Mouse (Mus musculus) limb, embryonic 15.5 days (tissue): ENCODE data around the gene Otud4. TPM values are rescaled to one million over a fixed set of nuclear protein-coding genes. Genes with fewer than 3 reads are reported as not detected.

Experiments used
- ATAC-seq: fragments of 200-750 bp; cut with Nextera tagmentation; 2 replicates; pipeline ENCODE4 v1.8.0; 2017; ENCODE audit warnings: low read depth, moderate TSS enrichment; ENCODE audit not compliant: insufficient number of reproducible peaks, low FRiP score, low TSS enrichment
- H3K27ac ChIP-seq: fragments of 300-500 bp; sonication (generic); 2 replicates; pipeline ENCODE4 v1.5.1; 2015; ENCODE audit warnings: moderate library complexity, mild to moderate bottlenecking, inconsistent platforms
- H3K27me3 ChIP-seq: fragments of 300-500 bp; sonication (generic); 2 replicates; pipeline ENCODE4 v1.6.1; 2015; ENCODE audit warnings: inconsistent platforms
- H3K36me3 ChIP-seq: fragments of 300-500 bp; sonication (generic); 2 replicates; pipeline ENCODE4 v1.6.1; 2015; ENCODE audit warnings: inconsistent platforms
- H3K4me1 ChIP-seq: fragments of 300-500 bp; sonication (generic); 2 replicates; pipeline ENCODE4 v1.6.1; 2015; ENCODE audit warnings: inconsistent platforms
- H3K4me2 ChIP-seq: fragments of 300-500 bp; sonication (generic); 2 replicates; pipeline ENCODE4 v1.6.1; 2015; ENCODE audit warnings: mild to moderate bottlenecking, inconsistent platforms
- H3K4me3 ChIP-seq: fragments of 300-500 bp; sonication (generic); 2 replicates; pipeline ENCODE4 v1.5.1; 2015; ENCODE audit warnings: mild to moderate bottlenecking, inconsistent platforms
- H3K9ac ChIP-seq: fragments of 300-500 bp; sonication (generic); 2 replicates; pipeline ENCODE4 v1.6.1; 2015; ENCODE audit warnings: inconsistent platforms
- H3K9me3 ChIP-seq: fragments of 300-500 bp; sonication (generic); 2 replicates; pipeline ENCODE4 v1.6.1; 2016; ENCODE audit warnings: inconsistent platforms
- WGBS: fragments of 180-500 bp; shearing (Covaris S2); methylation state at CpG from one replicate; pipeline ENCODE4 v1.1.7; 2015; 5-methylcytosine and 5-hydroxymethylcytosine counted together
- polyA plus RNA-seq: library from polyadenylated mRNA; unstranded; fragments of >200 nt; fragmentation: Nextera tagmentation; extraction: Ambion mirVana; gene quantifications from 2 replicates; pipeline ENCODE4 v1.2.1, GENCODE M21; 2015

The Otud4 gene
- polyA plus RNA-seq, 1 experiment from 2014 or later, result 11.8 TPM

DNA sequence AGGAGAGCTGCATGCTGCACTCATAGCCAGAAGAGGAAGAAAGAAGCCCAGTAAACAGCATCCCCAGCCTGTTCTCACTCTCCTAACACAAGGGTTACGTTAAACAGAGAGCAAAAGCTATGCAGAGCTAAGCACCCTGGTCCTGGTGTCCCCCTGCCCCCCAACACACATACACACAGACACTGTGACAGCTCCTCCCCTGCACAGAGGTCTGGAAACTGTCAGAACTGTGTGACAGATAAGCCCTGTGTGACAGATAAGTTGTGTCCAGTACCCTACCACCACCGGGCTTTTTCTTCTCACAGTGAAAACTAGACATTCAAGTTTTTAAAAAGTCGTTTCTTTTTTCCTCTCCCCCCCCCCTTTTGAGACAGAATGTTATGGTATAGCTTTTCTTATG, 19.4 kb upstream of the Otud4 start:
- no peak overlapping the region for H3K4me3 ChIP-seq
- no peak overlapping the region for H3K27ac ChIP-seq
- WGBS, result 31% methylated on average over 3 of the region's 3 CpGs
- ATAC-seq, result no peak
- H3K27me3 ChIP-seq, result no peaks in the 10 kb centered on the region
- H3K4me2 ChIP-seq, result no peak overlapping the region
- H3K36me3 ChIP-seq, result no peaks in the 10 kb centered on the region
- H3K4me1 ChIP-seq, result peaks cover 3% of the 10 kb centered on the region; the same call in 1 of the 2 replicates
- H3K9me3 ChIP-seq, result no peaks in the 10 kb centered on the region
- H3K9ac ChIP-seq, result no peak overlapping the region

DNA sequence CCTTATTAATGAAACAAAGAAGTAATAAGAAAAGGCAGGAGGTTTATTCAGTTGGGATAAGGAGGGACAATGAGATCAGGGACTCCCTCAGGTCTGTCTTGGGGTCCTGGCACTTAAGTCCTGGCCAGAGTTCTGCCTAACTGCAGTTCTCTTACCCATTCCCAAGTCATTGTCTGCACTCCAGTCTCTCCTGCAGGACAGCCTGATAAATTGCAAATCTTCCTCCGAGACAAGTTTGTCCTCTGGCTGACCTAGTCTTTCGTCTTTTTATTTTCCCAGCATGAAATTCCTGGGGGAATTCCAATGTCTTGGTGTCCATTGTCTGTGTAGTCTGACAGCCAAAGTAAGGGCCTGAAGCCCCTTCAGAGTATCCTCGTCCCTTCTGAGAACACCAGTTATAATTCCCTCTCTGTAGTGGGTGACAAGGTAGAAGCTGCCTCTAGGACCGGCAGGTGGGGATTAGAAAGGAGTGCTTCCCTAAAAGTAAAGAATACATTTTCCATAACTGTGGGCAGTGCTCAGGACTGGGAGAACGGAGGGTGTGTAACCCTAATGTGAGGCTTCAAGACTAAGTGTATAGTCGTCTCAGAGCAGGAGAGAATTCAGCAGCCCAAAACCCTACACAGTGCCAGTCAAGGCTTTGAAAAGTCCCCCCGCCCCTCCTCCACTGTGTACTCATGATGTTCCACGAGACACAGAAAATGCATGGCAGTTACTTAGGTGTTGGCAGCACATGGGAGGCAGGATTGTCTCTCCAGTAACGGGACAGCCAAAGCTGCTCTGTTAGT, 18.7 kb upstream of the Otud4 start:
- Histone ChIP-seq H3K4me2 (no peak overlapping the region), H3K27ac (no peak overlapping the region)
- WGBS, result 54% methylated on average over 9 of the region's 9 CpGs

GRCm38 (mm10) chr8:79622346-79622745, 17.1 kb upstream of the Otud4 start:
- peaks cover 3% of the 10 kb centered on the region; the same call in 1 of the 2 replicates for H3K4me1 ChIP-seq
- H3K9me3 ChIP-seq, result no peaks in the 10 kb centered on the region
- no peaks in the 10 kb centered on the region for H3K36me3 ChIP-seq
- no peak overlapping the region for H3K4me3 ChIP-seq
- H3K9ac ChIP-seq, result no peak overlapping the region
- H3K4me2 ChIP-seq, result no peak overlapping the region
- WGBS, result 70% methylated on average over 11 of the region's 11 CpGs
- no peaks in the 10 kb centered on the region for H3K27me3 ChIP-seq
- no peak for ATAC-seq
- H3K27ac ChIP-seq, result no peak overlapping the region

More for the DNA sequence above, 18.7 kb upstream of the Otud4 start:
- no peak overlapping the region for H3K4me3 ChIP-seq
- no peaks in the 10 kb centered on the region for H3K36me3 ChIP-seq
- peaks cover 3% of the 10 kb centered on the region; the same call in 1 of the 2 replicates for H3K4me1 ChIP-seq
- no peak overlapping the region for H3K9ac ChIP-seq
- H3K27me3 ChIP-seq, result no peaks in the 10 kb centered on the region
- H3K9me3 ChIP-seq, result no peaks in the 10 kb centered on the region
- ATAC-seq, result no peak

GRCm38 (mm10) chr8:79623351-79623750, 16.1 kb upstream of the Otud4 start:
- Histone ChIP-seq H3K27me3 (no peaks in the 10 kb centered on the region), H3K4me2 (no peak overlapping the region), H3K9ac (no peak overlapping the region), H3K36me3 (no peaks in the 10 kb centered on the region), H3K9me3 (no peaks in the 10 kb centered on the region), H3K4me3 (no peak overlapping the region), H3K4me1 (peaks cover 3% of the 10 kb centered on the region; the same call in 1 of the 2 replicates), H3K27ac (no peak overlapping the region)
- WGBS, result 93% methylated on average over 12 of the region's 12 CpGs
- ATAC-seq, result no peak

DNA sequence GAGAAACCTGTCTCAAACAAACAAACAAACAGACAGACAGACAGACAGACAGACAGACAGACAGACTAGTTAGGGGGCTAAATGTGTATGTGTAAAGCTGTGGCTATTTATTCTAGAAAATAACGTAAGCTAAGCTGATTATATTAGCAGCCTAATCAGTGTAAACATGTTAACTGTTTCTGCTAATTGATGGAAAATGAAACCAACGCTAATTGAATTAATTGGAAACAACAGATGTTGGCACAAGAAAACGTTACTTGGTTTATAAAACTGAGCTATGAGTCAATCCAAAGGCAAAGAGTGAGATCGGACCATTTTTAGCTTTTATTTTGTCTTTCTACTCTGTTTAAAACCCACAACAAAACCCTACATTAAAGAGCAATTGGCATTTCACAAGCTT, 15.0 kb upstream of the Otud4 start:
- no peaks in the 10 kb centered on the region for H3K9me3 ChIP-seq
- no peak overlapping the region for H3K4me2 ChIP-seq
- no peak overlapping the region for H3K27ac ChIP-seq
- ATAC-seq, result no peak
- peaks cover 3% of the 10 kb centered on the region; the same call in 1 of the 2 replicates for H3K4me1 ChIP-seq
- H3K36me3 ChIP-seq, result no peaks in the 10 kb centered on the region
- 67% methylated on average over 4 of the region's 4 CpGs for WGBS
- H3K9ac ChIP-seq, result no peak overlapping the region
- no peaks in the 10 kb centered on the region for H3K27me3 ChIP-seq
- H3K4me3 ChIP-seq, result no peak overlapping the region

GRCm38 (mm10) chr8:79626213-79626612, 13.2 kb upstream of the Otud4 start:
- ATAC-seq, result no peak
- WGBS, result 84% methylated on average over 5 of the region's 5 CpGs
- Histone ChIP-seq H3K9ac (no peak overlapping the region), H3K9me3 (no peaks in the 10 kb centered on the region), H3K27ac (no peak overlapping the region), H3K4me2 (no peak overlapping the region), H3K27me3 (no peaks in the 10 kb centered on the region), H3K36me3 (no peaks in the 10 kb centered on the region), H3K4me3 (no peak overlapping the region), H3K4me1 (no peaks in the 10 kb centered on the region)

DNA sequence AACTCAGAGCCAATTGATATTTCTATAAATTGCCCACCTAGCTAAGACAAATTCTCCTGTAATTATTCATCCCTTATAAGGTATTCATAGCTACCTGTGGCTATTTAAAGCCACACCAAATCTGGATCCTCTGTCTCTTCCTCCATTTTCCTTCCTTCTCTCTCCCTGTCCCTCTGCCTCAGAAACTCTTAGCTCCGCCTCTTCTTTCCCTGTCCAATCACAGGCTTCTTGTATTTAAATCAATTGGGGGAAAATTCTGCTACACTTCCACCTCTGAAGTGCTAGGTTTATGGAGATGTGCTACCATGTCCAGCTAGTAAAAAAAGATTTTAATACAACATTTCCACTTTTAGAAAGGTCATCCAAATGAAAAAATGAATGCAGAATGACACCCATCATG, 3.9 kb upstream of the Otud4 start:
- no peak for ATAC-seq
- Histone ChIP-seq H3K27ac (no peak overlapping the region), H3K4me2 (no peak overlapping the region), H3K36me3 (no peaks in the 10 kb centered on the region), H3K9me3 (no peaks in the 10 kb centered on the region), H3K9ac (no peak overlapping the region), H3K4me1 (no peaks in the 10 kb centered on the region), H3K4me3 (no peak overlapping the region), H3K27me3 (no peaks in the 10 kb centered on the region)
- 88% methylated on average over 1 of the region's 1 CpGs for WGBS

DNA sequence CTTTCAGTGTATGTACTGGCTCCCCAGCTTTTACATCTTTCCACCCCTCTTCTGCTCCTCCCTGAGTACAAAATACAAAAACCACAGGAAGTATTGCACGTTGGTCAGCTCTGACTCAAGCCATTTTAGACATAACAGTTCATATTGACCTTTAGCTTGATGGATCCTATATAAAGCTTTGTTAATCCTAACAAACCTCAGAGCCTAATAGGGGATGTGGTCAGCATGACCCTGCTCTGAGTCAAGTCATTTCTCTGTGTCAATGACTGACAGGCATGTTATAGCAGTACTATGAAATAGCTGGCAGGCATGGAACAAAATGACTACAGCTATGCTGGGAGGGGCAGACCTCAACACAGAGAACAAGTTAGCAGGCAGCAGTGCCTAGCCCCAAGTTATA, 3.3 kb upstream of the Otud4 start:
- H3K36me3 ChIP-seq, result no peaks in the 10 kb centered on the region
- no peaks in the 10 kb centered on the region for H3K9me3 ChIP-seq
- H3K4me1 ChIP-seq, result peaks cover 5% of the 10 kb centered on the region
- no peak overlapping the region for H3K4me2 ChIP-seq
- no peak for ATAC-seq
- H3K27ac ChIP-seq, result no peak overlapping the region
- no peaks in the 10 kb centered on the region for H3K27me3 ChIP-seq
- H3K4me3 ChIP-seq, result no peak overlapping the region
- H3K9ac ChIP-seq, result no peak overlapping the region
- 64% methylated on average over 1 of the region's 1 CpGs for WGBS

DNA sequence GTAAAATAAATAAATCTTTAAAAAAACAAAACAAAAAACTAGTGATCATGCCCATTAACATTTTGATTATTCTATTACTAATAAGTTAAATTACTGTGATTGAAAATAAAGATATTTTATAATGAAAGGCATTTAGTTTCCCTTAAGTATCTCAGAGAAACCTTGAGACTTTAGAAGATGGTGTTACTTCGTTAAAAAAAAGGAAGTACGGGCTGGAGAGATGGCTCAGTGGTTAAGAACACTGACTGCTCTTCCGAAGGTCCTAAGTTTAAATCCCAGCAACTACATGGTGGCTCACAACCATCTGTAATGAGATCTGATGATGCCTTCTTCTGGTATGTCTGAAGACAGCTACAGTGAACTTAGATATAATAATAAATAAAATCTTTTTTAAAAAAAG, 2.2 kb upstream of the Otud4 start:
- ATAC-seq, result no peak
- 81% methylated on average over 3 of the region's 3 CpGs for WGBS
- H3K9me3 ChIP-seq, result no peaks in the 10 kb centered on the region

GRCm38 (mm10) chr8:79638001-79638706, 1.3 kb upstream of the Otud4 start:
- Histone ChIP-seq H3K36me3 (no peaks in the 10 kb centered on the region), H3K9me3 (no peaks in the 10 kb centered on the region), H3K27ac (no peak overlapping the region), H3K4me1 (peaks cover 20% of the 10 kb centered on the region), H3K4me2 (peak overlapping the region; percentile 71), H3K4me3 (peak overlapping the region; percentile 95), H3K9ac (peak overlapping the region; percentile 66), H3K27me3 (no peaks in the 10 kb centered on the region)
- 3% methylated on average over 11 of the region's 11 CpGs for WGBS
- ATAC-seq, result no peak

More for the DNA sequence above, 2.2 kb upstream of the Otud4 start:
- no peak overlapping the region for H3K27ac ChIP-seq
- no peak overlapping the region for H3K4me3 ChIP-seq
- no peak overlapping the region for H3K4me2 ChIP-seq
- H3K4me1 ChIP-seq, result peaks cover 15% of the 10 kb centered on the region
- H3K36me3 ChIP-seq, result no peaks in the 10 kb centered on the region
- no peak overlapping the region for H3K9ac ChIP-seq
- H3K27me3 ChIP-seq, result no peaks in the 10 kb centered on the region

- peaks cover 23% of the 10 kb centered on the region for H3K4me1 ChIP-seq
Measured at GRCm38 (mm10) chr8:79638707-79639549, 490 bp upstream of the Otud4 start.

More at GRCm38 (mm10) chr8:79638707-79639549, 490 bp upstream of the Otud4 start:
- peak overlapping the region; percentile 95 for H3K4me3 ChIP-seq
- peak; percentile 99 for ATAC-seq
- under 1% methylated on average over 77 of the region's 77 CpGs for WGBS
- H3K9ac ChIP-seq, result peak overlapping the region; percentile 87
- H3K27me3 ChIP-seq, result no peaks in the 10 kb centered on the region
- H3K9me3 ChIP-seq, result no peaks in the 10 kb centered on the region
- H3K27ac ChIP-seq, result peak overlapping the region; percentile 96
- peak overlapping the region; percentile 71 for H3K4me2 ChIP-seq
- H3K36me3 ChIP-seq, result 0 out of 2 replicates have a peak, but pooled peaks cover under 1% of the 10 kb centered on the region
